Mouse (Mus musculus) MN1 (cell line): ENCODE results near the gene Zdhhc23.

Experiments used
- DNase-seq: peaks from one replicate; pipeline ENCODE4 v3.0.0-alpha.2; 2016; ENCODE audit warnings: low spot score

The Zdhhc23 gene

DNA sequence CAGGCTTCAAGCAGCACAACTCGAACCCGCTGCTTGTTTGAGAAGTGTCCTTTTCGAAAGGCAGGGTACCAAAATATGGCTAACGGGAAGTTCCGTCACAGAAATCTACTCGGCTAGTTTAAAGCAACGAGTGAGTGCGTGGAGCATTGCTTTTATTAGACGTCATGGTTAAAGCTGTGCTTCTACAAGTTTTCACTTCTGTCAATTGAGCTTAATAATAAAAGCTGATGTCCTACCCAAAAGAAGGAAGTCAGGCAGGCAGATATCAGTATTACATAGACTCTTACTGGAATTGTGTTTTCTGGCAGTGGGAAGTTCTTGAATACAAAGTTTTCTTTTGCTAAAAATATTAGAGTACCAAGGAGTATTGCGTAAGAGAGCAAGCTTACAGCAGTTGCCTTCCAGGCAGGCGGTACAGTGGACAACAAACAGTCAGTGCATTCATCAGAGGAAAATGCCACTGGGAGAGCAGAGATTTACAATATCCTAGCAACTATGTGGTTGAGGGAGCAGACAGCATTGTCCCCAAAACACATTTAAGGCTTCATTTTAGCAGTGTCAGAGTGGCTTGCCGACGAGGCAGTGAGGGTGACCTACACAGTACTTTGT lies 13.7 kb downstream of the Zdhhc23 start:
- no peak for DNase-seq

DNA sequence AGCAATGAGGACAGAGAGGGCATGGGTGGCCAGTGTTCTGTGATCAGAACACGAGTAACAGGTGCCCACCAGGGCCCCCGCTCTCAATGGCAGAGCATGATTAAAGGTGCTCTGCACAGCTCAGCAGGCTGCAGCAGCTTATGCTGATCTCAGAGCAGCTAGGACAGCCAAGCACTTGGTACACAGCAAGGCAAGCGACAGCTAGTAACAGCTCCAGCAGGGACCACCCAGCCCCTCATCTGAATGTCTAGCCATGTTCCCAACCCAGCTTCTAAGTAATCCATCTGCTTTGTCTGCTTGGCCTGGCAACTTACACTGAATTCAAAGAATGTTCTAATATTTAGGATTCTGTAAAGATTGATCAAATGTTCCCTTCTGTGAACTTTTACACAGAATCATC lies 15.8 kb downstream of the Zdhhc23 start:
- DNase-seq = no peak

DNA sequence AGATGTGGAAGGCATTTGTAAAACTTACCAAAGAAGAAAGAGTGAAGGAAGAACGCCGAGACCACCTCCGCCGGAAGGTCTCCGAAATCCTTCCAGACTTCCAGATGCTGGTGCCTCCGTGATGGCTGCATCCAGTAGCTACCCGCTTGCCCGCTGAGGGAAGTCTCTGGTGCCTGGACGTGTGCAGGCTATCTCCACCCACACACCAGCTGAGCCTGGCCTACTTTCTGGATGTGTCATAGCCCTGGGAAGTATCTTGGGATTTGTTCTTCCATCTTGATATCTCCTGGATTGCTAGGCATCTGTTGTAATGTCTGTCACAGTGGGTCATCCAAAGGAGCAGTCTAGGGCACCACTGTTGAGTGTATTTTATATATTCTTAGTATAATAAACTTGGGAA lies 16.3 kb downstream of the Zdhhc23 start:
- no peak for DNase-seq

- DNase-seq = no peak
Measured at GRCm38 (mm10) chr16:43958038-43958437, 21.6 kb downstream of the Zdhhc23 start.

DNA sequence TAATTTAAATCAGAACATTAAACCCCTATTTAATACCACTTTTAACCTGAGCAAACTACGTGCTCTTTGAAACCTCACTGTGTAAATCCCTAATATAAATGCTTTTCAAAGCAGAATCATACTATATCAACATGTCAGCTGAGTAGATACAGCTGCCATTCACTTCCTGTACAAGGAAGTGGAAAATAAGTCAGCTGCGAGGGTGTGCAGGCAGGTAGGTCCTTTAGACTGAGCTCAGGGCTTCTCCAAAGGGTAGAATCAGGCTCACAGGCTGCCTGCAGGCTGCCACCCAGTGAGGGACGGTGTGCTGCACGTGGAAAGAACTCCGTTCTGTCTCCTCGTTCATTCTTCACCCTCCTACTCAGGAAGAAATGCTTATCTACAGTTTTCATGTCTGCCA lies 24.7 kb downstream of the Zdhhc23 start:
- DNase-seq = no peak

GRCm38 (mm10) chr16:43951591-43951990 lies 28.0 kb downstream of the Zdhhc23 start:
- no peak for DNase-seq

DNA sequence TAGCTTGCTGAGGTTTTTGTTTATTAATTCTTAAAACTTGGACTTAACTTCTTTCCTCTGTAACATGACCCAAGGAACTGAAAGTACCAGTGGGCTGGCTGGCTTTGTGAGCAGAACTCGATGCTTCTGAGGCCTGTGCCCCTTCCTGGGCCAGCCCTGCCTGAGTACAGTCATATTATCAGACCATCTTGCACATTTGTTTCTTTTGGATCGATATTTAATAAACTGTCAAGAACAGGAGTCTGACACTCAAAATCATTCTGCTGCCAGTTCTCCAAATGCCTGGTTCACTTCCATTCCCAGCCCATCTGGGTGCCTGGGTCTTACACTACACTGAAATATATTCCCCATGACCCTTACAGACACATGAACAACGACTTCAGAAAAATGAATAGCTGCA lies 33.7 kb downstream of the Zdhhc23 start:
- DNase-seq = no peak

DNA sequence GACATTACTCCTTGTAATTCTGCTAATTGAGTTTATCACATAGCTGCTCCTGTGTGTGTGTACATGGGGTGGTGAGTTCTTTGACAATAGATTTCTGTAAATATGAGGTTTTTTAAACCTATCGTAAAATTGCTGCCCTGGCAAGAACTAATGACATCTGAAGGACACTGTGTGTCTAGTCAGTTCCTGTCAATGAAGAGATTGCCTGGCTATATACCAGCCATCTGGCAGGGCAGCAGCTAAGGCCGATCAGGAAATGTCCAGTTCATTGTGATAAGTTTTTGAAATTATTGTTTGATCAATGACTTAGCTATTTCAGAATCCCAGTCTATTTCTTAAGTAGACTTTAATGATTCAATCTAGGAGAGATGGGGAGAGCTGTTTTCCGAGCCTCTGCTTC lies 34.2 kb downstream of the Zdhhc23 start:
- no peak for DNase-seq

GRCm38 (mm10) chr16:43940846-43941245 lies 38.7 kb downstream of the Zdhhc23 start:
- DNase-seq = no peak

GRCm38 (mm10) chr16:43935892-43936291 lies 43.7 kb downstream of the Zdhhc23 start:
- no peak for DNase-seq

GRCm38 (mm10) chr16:43935367-43935766 lies 44.2 kb downstream of the Zdhhc23 start:
- DNase-seq = no peak

DNA sequence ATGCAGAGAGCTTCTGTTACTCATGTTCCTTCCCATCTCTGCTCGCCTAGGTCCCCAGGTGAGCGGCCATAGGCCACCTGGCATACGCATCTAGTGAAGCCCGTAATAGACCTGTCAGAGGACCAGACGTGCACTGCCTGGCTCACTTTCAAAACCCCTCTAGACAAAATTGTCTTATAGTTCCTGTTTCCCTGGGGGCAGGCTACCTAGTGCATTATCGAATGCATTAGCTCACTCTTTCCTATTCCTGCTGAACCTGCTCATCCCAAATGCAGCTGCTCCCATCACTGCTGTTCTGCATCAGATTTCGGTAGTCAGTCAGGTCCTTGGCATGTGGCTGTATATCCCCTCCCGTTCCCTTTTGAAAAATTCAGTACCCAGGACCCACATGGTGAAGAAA lies 44.7 kb downstream of the Zdhhc23 start:
- DNase-seq = no peak

- DNase-seq = no peak
Measured at GRCm38 (mm10) chr16:43933041-43933440, 46.5 kb downstream of the Zdhhc23 start.

DNA sequence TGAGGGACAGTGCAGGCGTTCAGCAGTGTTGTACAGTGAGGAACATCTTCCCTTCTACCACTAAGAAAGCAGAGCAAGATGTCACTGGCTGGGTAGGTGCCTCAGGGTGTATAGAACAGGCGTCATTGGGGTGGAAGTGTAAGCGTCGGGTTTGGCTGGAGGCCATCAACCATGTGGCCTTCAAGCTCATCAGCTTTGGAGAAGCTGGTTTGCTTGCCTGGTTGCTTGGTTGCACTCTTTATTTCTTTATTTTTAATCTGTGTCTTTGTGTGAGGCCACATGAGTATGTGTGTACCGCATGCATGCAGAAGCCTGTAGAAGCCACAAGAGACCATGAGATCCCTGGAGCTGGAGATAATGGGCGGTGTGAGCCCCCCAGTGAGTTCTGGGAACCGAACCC lies 47.3 kb downstream of the Zdhhc23 start:
- no peak for DNase-seq

DNA sequence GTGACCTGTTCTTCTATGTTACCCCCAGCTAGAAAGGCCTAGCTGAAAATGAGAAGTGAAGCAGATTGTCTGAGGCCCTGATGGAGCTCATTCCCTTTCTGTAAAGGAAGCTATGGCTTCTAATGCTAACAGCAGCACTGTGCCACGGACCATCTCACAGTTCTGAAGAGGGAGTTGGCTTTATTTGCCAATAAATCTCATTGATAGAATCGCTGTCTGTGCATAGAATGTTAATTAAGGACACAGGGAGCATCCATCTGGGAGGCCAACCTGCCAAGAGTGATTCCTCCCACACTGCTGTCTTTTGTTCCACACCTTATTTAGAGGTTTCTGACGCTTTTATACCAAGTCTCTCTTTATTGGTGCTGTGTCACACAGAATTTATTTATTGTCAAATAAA lies 48.1 kb downstream of the Zdhhc23 start:
- no peak for DNase-seq

GRCm38 (mm10) chr16:43930577-43930976 lies 49.0 kb downstream of the Zdhhc23 start:
- no peak for DNase-seq

DNA sequence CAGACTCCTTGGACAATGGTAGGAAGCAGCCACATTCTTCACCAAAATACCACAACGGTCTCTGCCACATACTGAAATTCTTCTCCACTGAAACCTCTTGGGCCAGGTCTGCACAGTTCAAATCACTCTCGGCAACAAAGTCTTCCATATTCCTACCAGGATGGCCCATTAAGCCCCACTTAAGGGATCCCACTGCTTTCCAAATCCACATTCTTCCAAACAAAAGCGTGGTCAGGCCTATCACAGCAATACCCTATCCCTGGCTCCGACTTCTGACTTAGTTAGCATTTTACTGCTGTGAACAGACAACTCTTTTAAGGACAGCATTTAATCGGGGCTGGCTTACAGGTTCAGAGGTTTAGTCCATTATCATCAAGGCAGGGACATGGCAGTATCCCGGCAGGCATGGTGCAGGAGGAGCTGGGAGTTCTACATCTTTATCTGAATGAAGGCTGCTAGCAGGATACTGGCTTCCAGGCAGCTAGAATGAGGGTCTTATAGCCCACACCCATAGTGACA lies 53.2 kb downstream of the Zdhhc23 start, which contains the start of gene Qtrt2:
TSS of gene Qtrt2 (minus strand) at position 469 of the 519 bp plus-strand sequence.
- no peak for DNase-seq

- no peak for DNase-seq
Measured at GRCm38 (mm10) chr16:43925846-43926245, 53.7 kb downstream of the Zdhhc23 start.

GRCm38 (mm10) chr16:43925001-43925558 lies 54.5 kb downstream of the Zdhhc23 start:
- DNase-seq = no peak

DNA sequence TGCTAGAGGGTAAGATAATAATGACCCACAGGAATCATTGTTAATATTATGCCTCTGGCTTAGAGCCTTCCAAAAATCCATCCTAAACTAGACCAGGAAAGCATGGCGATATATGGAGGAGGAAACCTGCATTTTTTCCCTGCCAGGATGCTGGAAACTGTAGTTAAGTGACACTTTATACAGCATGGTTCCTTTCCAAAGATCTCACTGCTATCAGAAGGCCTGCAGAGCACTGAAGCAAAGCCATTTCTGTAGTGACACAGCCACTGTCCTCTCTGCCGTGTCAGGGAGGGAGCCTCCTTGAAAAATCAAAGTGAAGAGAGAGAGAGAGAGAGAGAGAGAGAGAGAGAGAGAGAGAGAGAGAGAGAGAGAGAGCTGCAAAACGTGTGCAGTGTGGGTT lies 57.0 kb downstream of the Zdhhc23 start:
- no peak for DNase-seq

GRCm38 (mm10) chr16:43922024-43922423 lies 57.6 kb downstream of the Zdhhc23 start:
- no peak for DNase-seq

DNA sequence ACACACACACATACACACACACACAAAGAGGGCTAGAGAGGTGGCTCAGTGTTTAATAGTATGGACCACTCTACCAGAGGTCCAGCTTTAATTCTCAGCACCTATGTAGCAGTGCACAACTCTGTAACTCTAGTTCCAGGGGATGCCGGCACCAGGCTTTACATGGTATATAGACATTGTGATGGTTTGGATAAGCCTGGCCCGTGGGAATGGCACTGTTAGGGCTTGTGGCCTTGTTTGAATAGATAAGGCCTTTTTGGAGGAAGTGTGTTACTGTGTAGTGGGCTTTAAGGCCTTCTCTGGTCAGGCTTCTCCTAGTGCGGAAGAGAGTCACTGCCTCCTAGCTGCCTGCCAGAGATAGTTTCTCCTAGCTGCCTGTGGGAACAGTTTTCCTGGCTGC lies 60.7 kb downstream of the Zdhhc23 start:
- DNase-seq = no peak
